Mouse (Mus musculus): ENCODE results near the gene Usp20. TPM values are rescaled to one million over a fixed set of nuclear protein-coding genes. Genes with fewer than 3 reads are reported as not detected.

The Usp20 gene
- total RNA-seq, 2 experiments from 2014 or later, result 5.0 TPM; not detected in 1

GRCm38 (mm10) chr2:31067696-31068245, 85.7 kb downstream of the Usp20 start:
- ATAC-seq (replicated peaks; ENCODE audit: low FRiP score, poor library complexity, severe bottlenecking), result no peak

- ATAC-seq (replicated peaks; ENCODE audit: low FRiP score, poor library complexity, severe bottlenecking), result no peak
Observed at GRCm38 (mm10) chr2:31068246-31069113, 86.4 kb downstream of the Usp20 start.

- ATAC-seq (replicated peaks; ENCODE audit: low FRiP score, poor library complexity, severe bottlenecking), result no peak
Observed at GRCm38 (mm10) chr2:31069114-31069445, 87.0 kb downstream of the Usp20 start.

GRCm38 (mm10) chr2:31069506-31069905, 87.4 kb downstream of the Usp20 start:
- ATAC-seq (replicated peaks; ENCODE audit: low FRiP score, poor library complexity, severe bottlenecking), result no peak

Other genes starting within 250 kb of the Usp20 start
- gene 1700001O22Rik, start 178.6 kb upstream of the Usp20 start, total RNA-seq (2015; ENCODE audit: low replicate concordance), result not detected in 2 replicates
- gene 1700001O22Rik, start 178.6 kb upstream of the Usp20 start, total RNA-seq (2017; ENCODE audit: low replicate concordance), result not detected in 2 replicates
- 1.7 and 2.2 TPM in 2 replicates for gene Ntmt1, start 174.5 kb upstream of the Usp20 start, total RNA-seq (2015; ENCODE audit: low replicate concordance)
- gene Ntmt1, start 174.5 kb upstream of the Usp20 start, total RNA-seq (2017; ENCODE audit: low replicate concordance), result 4.0 TPM in 1 of 2 replicates, not detected in the other
- 39.8 and 43.6 TPM in 2 replicates for gene Asb6, start 151.9 kb upstream of the Usp20 start, total RNA-seq (2015; ENCODE audit: low replicate concordance)
- 61.4 and 62.3 TPM in 2 replicates for gene Asb6, start 151.9 kb upstream of the Usp20 start, total RNA-seq (2017; ENCODE audit: low replicate concordance)
- not detected in 2 replicates for gene Prrx2, start 147.3 kb upstream of the Usp20 start, total RNA-seq (2015; ENCODE audit: low replicate concordance)
- gene Prrx2, start 147.3 kb upstream of the Usp20 start, total RNA-seq (2017; ENCODE audit: low replicate concordance), result 0.77 TPM in 1 of 2 replicates, not detected in the other
- not detected in 2 replicates for gene Ptges, start 52.4 kb upstream of the Usp20 start, total RNA-seq (2015; ENCODE audit: low replicate concordance)
- 0.77 and 12.5 TPM in 2 replicates for gene Ptges, start 52.4 kb upstream of the Usp20 start, total RNA-seq (2017; ENCODE audit: low replicate concordance)
- 18.0 TPM in 2 replicates for gene Tor1b, start 29.3 kb upstream of the Usp20 start, total RNA-seq (2015; ENCODE audit: low replicate concordance)
- gene Tor1b, start 29.3 kb upstream of the Usp20 start, total RNA-seq (2017; ENCODE audit: low replicate concordance), result 17.2 and 25.7 TPM in 2 replicates
- gene Tor1a, start 14.3 kb upstream of the Usp20 start, total RNA-seq (2015; ENCODE audit: low replicate concordance), result 15.9 and 24.7 TPM in 2 replicates
- 42.1 and 45.1 TPM in 2 replicates for gene Tor1a, start 14.3 kb upstream of the Usp20 start, total RNA-seq (2017; ENCODE audit: low replicate concordance)
- 13.0 and 15.5 TPM in 2 replicates for gene BC005624, start 78 bp upstream of the Usp20 start, total RNA-seq (2015; ENCODE audit: low replicate concordance)
- gene BC005624, start 78 bp upstream of the Usp20 start, total RNA-seq (2017; ENCODE audit: low replicate concordance), result 17.6 and 30.4 TPM in 2 replicates
- 3.8 and 19.1 TPM in 2 replicates for gene Fnbp1, start 159.7 kb downstream of the Usp20 start, total RNA-seq (2015; ENCODE audit: low replicate concordance)
- 5.8 and 9.1 TPM in 2 replicates for gene Fnbp1, start 159.7 kb downstream of the Usp20 start, total RNA-seq (2017; ENCODE audit: low replicate concordance)
- 15.1 and 24.7 TPM in 2 replicates for gene Gpr107, start 170.0 kb downstream of the Usp20 start, total RNA-seq (2015; ENCODE audit: low replicate concordance)
- gene Gpr107, start 170.0 kb downstream of the Usp20 start, total RNA-seq (2017; ENCODE audit: low replicate concordance), result 6.4 and 8.9 TPM in 2 replicates